Mouse (Mus musculus) E14TG2a.4 (cell line): ENCODE data around the gene Gm43064.

ENCODE experiments used
- CTCF ChIP-seq: conservative IDR thresholded peaks from 2 replicates; pipeline ENCODE4 v1.5.1; 2014; ENCODE audit warnings: low read length
- NANOG ChIP-seq: IDR thresholded peaks from 2 replicates; pipeline ENCODE4 v1.6.1; 2014; ENCODE audit warnings: borderline replicate concordance, low read length, mixed read lengths

- TF ChIP-seq CTCF, result no peak
- TF ChIP-seq NANOG, result no peak
Measured at GRCm38 (mm10) chr3:103835272-103835950, 26.0 kb downstream of the Gm43064 start.
